Mouse (Mus musculus) bone marrow, adult 2 months (tissue): ENCODE measurements at regions not wholly inside any gene's neighbourhood (a gene's known extent, or its start where the extent isn't known, plus 50 kb on each side); places are given as distances from the start of the nearest gene placed in this dataset.

ENCODE experiments used
- CTCF ChIP-seq: fragments of 200-500 bp; IDR thresholded peaks from 2 replicates; pipeline ENCODE4 v1.5.1; 2011; ENCODE audit warnings: low read length, control low read depth; ENCODE audit not compliant: control insufficient read depth, insufficient read depth
- POLR2A ChIP-seq: fragments of 200-500 bp; IDR thresholded peaks from 2 replicates; pipeline ENCODE4 v1.6.1; 2011; ENCODE audit warnings: low read depth, mild to moderate bottlenecking, control low read depth, low read length, borderline replicate concordance; ENCODE audit not compliant: control insufficient read depth

- TF ChIP-seq CTCF: no peak
- no peak for TF ChIP-seq POLR2A
These were observed 79.8 kb downstream of the Ramp3 start for GRCm38 (mm10) chr11:6738163-6738562.
